Mouse (Mus musculus): Measurements from ENCODE around the gene Ufm1. TPM values are rescaled to one million over a fixed set of nuclear protein-coding genes. Genes with fewer than 3 reads are reported as not detected.

Gene Ufm1
- total and polyA plus RNA-seq, 2 experiments from 2014 or later: 42.7 to 108 TPM

- ATAC-seq (no peak), DNase-seq (no peak)
- H3K4me3 ChIP-seq (ENCODE audit: low read depth, low read length): no peak overlapping the region
- 85% methylated on average over 3 of the region's 3 CpGs for WGBS
- no peak overlapping the region for H3K9ac ChIP-seq
- H3K36me3 ChIP-seq (ENCODE audit: insufficient read depth): peaks cover 35% of the 10 kb centered on the region
- TF ChIP-seq CTCF (IDR thresholded peaks at IDR 0.05; ENCODE audit: low read depth): no peak
- H3K4me2 ChIP-seq (ENCODE audit: low read depth): no peak overlapping the region
- no peaks in the 10 kb centered on the region for H3K9me3 ChIP-seq (ENCODE audit: low read length)
- no peaks in the 10 kb centered on the region for H3K27me3 ChIP-seq (ENCODE audit: insufficient read depth, low read length)
- H3K4me1 ChIP-seq (ENCODE audit: insufficient read depth): no peaks in the 10 kb centered on the region
- no peak overlapping the region for H3K27ac ChIP-seq (ENCODE audit: low read depth, low read length)
Measured at GRCm38 (mm10) chr3:53854831-53855230, 8.8 kb downstream of the Ufm1 start.

DNA sequence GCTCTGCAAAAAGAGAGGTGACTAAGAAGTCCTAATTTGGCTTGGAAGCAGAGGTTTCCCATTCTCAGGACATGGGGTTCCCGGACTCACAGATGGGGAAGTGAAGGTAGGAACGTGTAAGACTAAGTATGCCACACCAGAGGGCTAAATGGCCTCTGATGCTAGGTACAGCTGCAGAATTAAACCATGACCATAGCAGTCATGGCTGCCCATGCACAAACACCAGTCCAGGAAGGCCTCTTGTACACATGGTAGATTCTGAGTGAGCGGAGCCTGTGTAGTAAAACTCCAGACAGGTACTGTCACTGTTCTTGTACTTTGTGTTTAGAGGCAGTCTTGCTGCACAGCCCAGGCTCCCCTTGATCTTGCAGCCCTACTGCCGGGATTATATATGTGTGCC is 9.4 kb downstream of the Ufm1 start:
- Histone ChIP-seq H3K9me3 (ENCODE audit: low read length) (no peaks in the 10 kb centered on the region), H3K27ac (ENCODE audit: low read depth, low read length) (no peak overlapping the region), H3K9ac (no peak overlapping the region), H3K4me1 (ENCODE audit: insufficient read depth) (no peaks in the 10 kb centered on the region), H3K4me3 (ENCODE audit: low read depth, low read length) (no peak overlapping the region), H3K36me3 (ENCODE audit: insufficient read depth) (peaks cover 29% of the 10 kb centered on the region), H3K4me2 (ENCODE audit: low read depth) (no peak overlapping the region), H3K27me3 (ENCODE audit: insufficient read depth, low read length) (no peaks in the 10 kb centered on the region)
- TF ChIP-seq CTCF (IDR thresholded peaks at IDR 0.05; ENCODE audit: low read depth): no peak
- 81% methylated on average over 4 of the region's 4 CpGs for WGBS
- ATAC-seq (no peak), DNase-seq (no peak)

GRCm38 (mm10) chr3:53848262-53848661 is 15.4 kb downstream of the Ufm1 start:
- Histone ChIP-seq H3K36me3 (ENCODE audit: insufficient read depth) (no peaks in the 10 kb centered on the region), H3K9ac (no peak overlapping the region), H3K4me3 (ENCODE audit: low read depth, low read length) (no peak overlapping the region), H3K4me2 (ENCODE audit: low read depth) (no peak overlapping the region), H3K27me3 (ENCODE audit: insufficient read depth, low read length) (no peaks in the 10 kb centered on the region), H3K9me3 (ENCODE audit: low read length) (no peaks in the 10 kb centered on the region), H3K27ac (ENCODE audit: low read depth, low read length) (no peak overlapping the region), H3K4me1 (ENCODE audit: insufficient read depth) (no peaks in the 10 kb centered on the region)
- no peak for DNase-seq
- no peak for TF ChIP-seq CTCF (IDR thresholded peaks at IDR 0.05; ENCODE audit: low read depth)
- ATAC-seq: no peak
- 81% methylated on average over 11 of the region's 11 CpGs for WGBS

DNA sequence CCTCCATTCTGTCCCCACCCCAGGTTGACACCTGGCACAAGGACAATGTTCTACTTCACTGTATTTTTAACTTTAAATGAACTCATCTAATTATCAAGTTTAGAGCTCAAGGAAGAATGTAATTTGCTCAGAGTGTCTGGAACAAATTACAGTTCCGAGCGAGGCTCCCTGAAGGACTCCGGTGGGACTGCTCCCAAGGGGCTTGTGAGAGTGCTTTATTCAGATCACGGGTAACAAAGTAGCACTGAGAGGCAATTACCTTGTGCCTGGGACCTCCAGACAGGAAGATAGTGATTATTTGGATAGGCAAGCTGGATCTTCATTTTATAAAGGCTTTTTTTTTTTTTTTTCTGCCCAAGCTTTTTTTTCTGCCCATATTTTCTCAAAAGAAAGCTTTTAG is 15.9 kb downstream of the Ufm1 start:
- WGBS: 70% methylated on average over 4 of the region's 4 CpGs
- Histone ChIP-seq H3K9ac (no peak overlapping the region), H3K4me1 (ENCODE audit: insufficient read depth) (no peaks in the 10 kb centered on the region), H3K4me2 (ENCODE audit: low read depth) (no peak overlapping the region), H3K4me3 (ENCODE audit: low read depth, low read length) (no peak overlapping the region), H3K27ac (ENCODE audit: low read depth, low read length) (no peak overlapping the region), H3K27me3 (ENCODE audit: insufficient read depth, low read length) (no peaks in the 10 kb centered on the region), H3K9me3 (ENCODE audit: low read length) (no peaks in the 10 kb centered on the region), H3K36me3 (ENCODE audit: insufficient read depth) (no peaks in the 10 kb centered on the region)
- ATAC-seq (no peak), DNase-seq (no peak)
- TF ChIP-seq CTCF (IDR thresholded peaks at IDR 0.05; ENCODE audit: low read depth): no peak

GRCm38 (mm10) chr3:53846206-53846928 is 17.3 kb downstream of the Ufm1 start:
- H3K9ac ChIP-seq: no peak overlapping the region
- no peaks in the 10 kb centered on the region for H3K4me1 ChIP-seq (ENCODE audit: insufficient read depth)
- H3K9me3 ChIP-seq (ENCODE audit: low read length): no peaks in the 10 kb centered on the region
- no peak overlapping the region for H3K4me2 ChIP-seq (ENCODE audit: low read depth)
- no peak for TF ChIP-seq CTCF (IDR thresholded peaks at IDR 0.05; ENCODE audit: low read depth)
- 58% methylated on average over 7 of the region's 7 CpGs for WGBS
- no peak for ATAC-seq
- peak; percentile 41 for DNase-seq
- no peaks in the 10 kb centered on the region for H3K36me3 ChIP-seq (ENCODE audit: insufficient read depth)
- no peaks in the 10 kb centered on the region for H3K27me3 ChIP-seq (ENCODE audit: insufficient read depth, low read length)
- H3K4me3 ChIP-seq (ENCODE audit: low read depth, low read length): no peak overlapping the region
- H3K27ac ChIP-seq (ENCODE audit: low read depth, low read length): no peak overlapping the region; the same call in 1 of the 2 replicates

DNA sequence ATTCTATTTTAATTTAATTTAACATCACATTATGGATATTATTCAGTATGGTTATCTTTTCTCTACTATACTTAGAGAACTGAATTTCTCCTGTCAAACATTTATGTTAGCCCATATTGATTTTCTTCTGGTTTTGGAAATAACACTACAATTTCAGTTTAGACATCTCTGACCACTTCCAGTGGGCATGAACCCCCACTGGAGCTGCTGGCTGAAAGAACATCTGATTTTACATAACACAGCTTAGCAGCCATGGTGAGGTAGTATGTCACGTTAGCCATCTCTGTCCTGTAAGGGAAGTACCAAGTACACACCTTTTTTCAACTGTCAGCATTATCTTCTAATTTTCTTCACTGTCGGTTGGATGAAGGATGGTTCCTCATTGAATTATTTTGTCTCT is 18.8 kb downstream of the Ufm1 start, which contains the start of gene Gm10985:
Gene Gm10985, plus strand, starts transcription at position 301 of the 400 bp plus-strand sequence.
- H3K27me3 ChIP-seq (ENCODE audit: insufficient read depth, low read length): no peaks in the 10 kb centered on the region
- no peak within 1 kb of the TSS for H3K9ac ChIP-seq
- WGBS: 82% methylated on average over 2 of the region's 2 CpGs
- DNase-seq (no peak), ATAC-seq (no peak)
- no peak within 1 kb of the TSS; the same call in 1 of the 2 replicates for H3K27ac ChIP-seq (ENCODE audit: low read depth, low read length)
- H3K36me3 ChIP-seq (ENCODE audit: insufficient read depth): no peaks in the 10 kb centered on the region
- H3K4me3 ChIP-seq (ENCODE audit: low read depth, low read length): no peak within 1 kb of the TSS
- H3K4me2 ChIP-seq (ENCODE audit: low read depth): no peak within 1 kb of the TSS
- no peaks in the 10 kb centered on the region for H3K4me1 ChIP-seq (ENCODE audit: insufficient read depth)
- H3K9me3 ChIP-seq (ENCODE audit: low read length): no peaks in the 10 kb centered on the region
- TF ChIP-seq CTCF (IDR thresholded peaks at IDR 0.05; ENCODE audit: low read depth): no peak

DNA sequence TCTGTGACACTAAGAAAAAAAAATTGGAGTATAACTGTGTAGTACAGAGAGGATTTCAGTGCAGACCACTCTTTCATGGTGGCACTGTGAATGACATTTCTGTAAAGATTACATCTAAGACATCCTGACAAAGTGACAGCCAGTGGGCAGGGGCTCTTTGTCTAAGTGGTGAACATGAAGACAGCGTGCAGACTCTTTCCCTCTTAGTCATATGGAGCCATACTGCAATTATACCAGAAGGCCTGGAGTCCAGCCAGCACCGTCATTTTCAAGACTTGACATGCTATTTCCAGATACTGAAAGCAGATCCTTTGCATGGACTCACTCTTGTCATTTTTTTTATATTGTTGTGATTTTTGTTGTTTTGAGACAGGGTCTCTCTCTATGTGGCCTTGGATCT is 29.4 kb downstream of the Ufm1 start:
- ATAC-seq: peak; percentile 95
- peak overlapping the region; percentile 35; the same call in 1 of the 2 replicates for H3K27ac ChIP-seq (ENCODE audit: low read depth, low read length)
- DNase-seq: peak; percentile 84

More for the DNA sequence above, 29.4 kb downstream of the Ufm1 start:
- Histone ChIP-seq H3K27me3 (ENCODE audit: insufficient read depth, low read length) (no peaks in the 10 kb centered on the region), H3K4me2 (ENCODE audit: low read depth) (no peak overlapping the region), H3K36me3 (ENCODE audit: insufficient read depth) (no peaks in the 10 kb centered on the region), H3K9ac (no peak overlapping the region), H3K9me3 (ENCODE audit: low read length) (no peaks in the 10 kb centered on the region), H3K4me3 (ENCODE audit: low read depth, low read length) (no peak overlapping the region), H3K4me1 (ENCODE audit: insufficient read depth) (no peaks in the 10 kb centered on the region)
- TF ChIP-seq CTCF (IDR thresholded peaks at IDR 0.05; ENCODE audit: low read depth): no peak
- WGBS: 51% methylated on average over 2 of the region's 2 CpGs

Data from forebrain, postnatal 0 days (tissue).